Mouse (Mus musculus): ENCODE results near the gene Nrsn2.
"Not testable (repeated sequence)": the region's sequence is repeated elsewhere in the genome, so short reads cannot be mapped to it uniquely, and the experiment has no call there.

Nrsn2 gene

GRCm38 (mm10) chr2:152384191-152384590, 7.8 kb upstream of the Nrsn2 start:
- no peak for DNase-seq

DNA sequence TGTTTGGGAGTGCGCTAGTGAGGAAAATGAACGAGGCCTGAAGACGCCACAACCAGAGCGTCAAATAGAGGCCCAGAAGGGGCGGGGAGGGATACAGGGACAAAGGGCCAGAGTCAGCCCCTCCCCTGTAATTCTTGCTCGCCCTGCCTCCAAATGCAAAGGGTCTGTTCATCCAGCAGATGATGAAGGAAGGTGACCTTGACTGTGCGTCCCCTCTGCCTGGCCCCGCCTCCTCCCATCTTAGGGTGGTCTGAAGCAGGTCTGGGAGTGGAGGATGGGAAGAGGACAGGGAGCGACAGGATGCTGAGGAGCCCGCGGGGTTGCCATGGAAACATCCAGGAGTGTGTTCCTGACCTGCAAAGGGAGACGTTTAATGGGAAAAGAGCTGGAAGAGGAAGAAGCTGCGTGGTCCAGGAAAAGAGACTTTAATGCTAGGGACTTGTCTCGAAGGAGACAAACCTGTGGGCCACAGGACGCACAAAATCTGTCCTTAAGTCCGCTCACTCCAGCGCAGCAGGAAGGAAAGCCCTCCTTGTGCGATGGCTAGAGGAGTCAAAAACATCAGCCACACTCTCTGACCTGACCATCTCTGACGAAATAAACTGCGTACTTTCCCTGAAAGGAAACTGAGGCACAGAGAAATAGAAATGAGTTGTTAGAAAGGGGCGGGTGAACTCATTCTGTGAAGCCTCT, 640 bp downstream of the Nrsn2 start:
- DNase-seq = no peak

- DNase-seq = no peak
These were observed 2.9 kb downstream of the Nrsn2 start for GRCm38 (mm10) chr2:152373547-152373946.

DNA sequence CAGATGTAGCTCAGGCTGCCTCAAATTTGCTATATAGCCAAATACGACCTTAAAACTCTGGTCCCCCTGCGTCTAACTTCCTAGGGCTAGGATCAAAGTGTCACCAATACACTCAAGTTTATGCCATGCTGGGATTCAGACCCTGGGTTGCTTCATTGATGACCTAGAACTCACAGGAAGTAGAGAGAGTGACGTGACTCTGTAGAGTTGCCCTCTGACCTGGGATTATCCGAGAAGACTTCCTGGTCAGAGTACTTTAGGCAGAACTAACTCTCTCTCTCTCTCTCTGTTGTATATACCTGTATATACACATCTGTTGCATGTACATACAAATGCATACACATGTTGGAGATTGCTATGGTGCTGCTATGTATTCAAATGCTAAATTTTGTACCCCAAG, 3.8 kb downstream of the Nrsn2 start:
- no peak for DNase-seq

DNA sequence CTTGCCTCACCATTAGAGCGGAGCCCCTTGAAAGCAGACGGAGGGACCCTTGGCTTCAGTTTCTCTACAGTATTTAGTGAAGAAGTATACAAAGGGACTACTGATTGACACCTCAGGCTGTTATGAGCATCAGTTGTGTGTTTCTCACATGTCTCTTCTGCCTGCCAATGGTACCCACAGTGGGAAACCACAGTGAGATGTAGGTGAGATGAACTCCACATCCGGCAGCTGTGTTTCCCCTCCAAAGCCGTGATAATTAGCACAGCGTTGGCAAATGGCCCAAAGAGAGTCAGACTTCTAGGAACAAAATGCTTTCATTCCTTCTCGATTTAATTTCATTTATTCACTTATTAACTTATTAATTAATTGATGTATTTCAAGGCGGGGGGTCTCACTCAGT, 4.3 kb downstream of the Nrsn2 start:
- DNase-seq = no peak

GRCm38 (mm10) chr2:152368532-152369140, 7.8 kb downstream of the Nrsn2 start:
- DNase-seq = peak; percentile 72

- no peak for DNase-seq
These were observed 8.5 kb downstream of the Nrsn2 start for GRCm38 (mm10) chr2:152367917-152368316.

GRCm38 (mm10) chr2:152363245-152364147, 12.9 kb downstream of the Nrsn2 start:
- peak; percentile 91 for DNase-seq

GRCm38 (mm10) chr2:152361193-152361592, 15.2 kb downstream of the Nrsn2 start:
- no peak for DNase-seq

DNA sequence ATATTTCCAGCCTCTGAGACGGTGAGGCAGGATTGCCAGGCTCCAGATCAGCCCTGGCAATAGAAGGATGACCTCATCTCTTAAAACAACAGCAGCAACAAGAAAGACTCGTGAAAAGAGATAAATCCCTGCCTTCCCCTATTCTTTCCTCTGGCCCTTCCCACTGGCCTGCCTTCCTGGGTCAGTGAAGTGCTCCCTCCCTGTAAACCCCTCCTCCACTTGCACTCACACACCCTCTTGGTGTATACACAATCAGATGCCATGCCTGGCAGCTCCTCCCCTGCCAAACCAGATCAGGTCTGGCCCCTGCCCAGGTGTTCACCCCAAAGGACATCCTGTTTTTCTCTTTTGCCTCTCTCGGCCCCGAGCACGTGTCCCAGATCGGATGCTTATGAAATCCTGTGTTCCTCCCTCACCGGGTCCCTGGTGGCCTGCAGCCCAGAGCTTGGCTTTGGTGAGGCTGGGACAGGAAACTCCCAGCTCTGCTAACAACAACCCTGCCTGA, 16.1 kb downstream of the Nrsn2 start:
- DNase-seq = peak; percentile 89

GRCm38 (mm10) chr2:152359616-152360015, 16.8 kb downstream of the Nrsn2 start:
- peak; percentile 13 for DNase-seq

DNA sequence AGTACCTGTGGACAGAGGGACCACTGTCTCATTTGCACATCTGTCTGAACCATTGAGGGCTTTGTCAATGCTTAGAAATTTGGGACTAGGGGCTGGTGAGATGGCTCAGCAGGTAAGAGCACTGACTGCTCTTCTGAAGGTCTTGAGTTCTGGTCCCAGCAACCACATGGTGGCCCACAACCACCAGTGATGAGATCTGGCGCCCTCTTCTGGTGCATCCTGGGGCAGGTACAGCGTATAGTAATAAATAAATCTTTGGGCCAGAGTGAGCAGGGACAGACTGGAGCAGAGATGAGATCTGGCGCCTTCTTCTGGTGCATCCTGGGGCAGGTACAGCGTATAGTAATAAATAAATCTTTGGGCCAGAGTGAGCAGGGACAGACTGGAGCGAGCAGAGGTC, 17.5 kb downstream of the Nrsn2 start:
- not testable (repeated sequence) for DNase-seq

GRCm38 (mm10) chr2:152357254-152357653, 19.2 kb downstream of the Nrsn2 start:
- no peak for DNase-seq

- DNase-seq = peak; percentile 72
These were observed 26.4 kb downstream of the Nrsn2 start for GRCm38 (mm10) chr2:152349842-152350540.

DNA sequence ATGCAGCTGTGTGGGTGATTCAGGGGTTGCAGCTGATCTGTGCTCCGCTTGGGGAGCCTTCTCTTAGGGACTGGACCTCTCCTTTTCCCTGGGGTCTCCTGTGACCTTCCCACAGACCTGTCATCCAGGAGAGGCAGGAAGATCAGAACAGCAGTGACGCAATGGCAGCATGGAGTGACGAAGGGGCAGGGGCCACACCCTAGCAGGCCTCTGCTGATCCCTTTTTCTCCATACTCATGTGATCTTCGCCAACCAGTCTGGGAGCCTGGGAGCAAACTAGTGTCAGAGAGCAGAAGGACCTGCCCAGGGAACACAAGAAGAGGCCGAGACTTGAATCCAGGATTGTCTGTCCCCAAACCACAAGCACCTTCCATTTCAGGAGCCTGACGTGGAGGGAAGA, 27.2 kb downstream of the Nrsn2 start:
- no peak for DNase-seq

DNA sequence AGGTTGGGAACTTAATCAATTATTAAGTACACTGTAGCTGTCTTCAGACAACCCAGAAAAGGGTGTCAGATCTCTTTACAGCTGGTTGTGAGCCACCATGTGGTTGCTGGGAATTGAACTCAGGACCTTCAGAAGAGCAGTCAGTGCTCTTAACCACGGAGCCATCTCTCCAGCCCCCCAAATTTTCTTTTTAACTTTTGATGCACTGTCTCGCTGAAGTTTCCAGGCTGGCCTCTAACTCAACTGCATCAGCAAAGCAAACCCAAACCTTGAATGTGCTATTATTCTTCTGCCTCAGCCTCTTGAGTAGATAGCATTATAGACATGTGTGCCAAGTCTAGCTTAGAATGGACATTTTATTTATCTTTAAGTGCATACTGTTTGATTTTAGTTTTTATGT, 28.7 kb downstream of the Nrsn2 start:
- no peak for DNase-seq

GRCm38 (mm10) chr2:152346776-152347465, 29.5 kb downstream of the Nrsn2 start:
- DNase-seq = no peak

GRCm38 (mm10) chr2:152345393-152345792, 31.0 kb downstream of the Nrsn2 start:
- DNase-seq = no peak

- DNase-seq = no peak
These were observed 31.5 kb downstream of the Nrsn2 start for GRCm38 (mm10) chr2:152344909-152345308.

GRCm38 (mm10) chr2:152344361-152344760, 32.1 kb downstream of the Nrsn2 start:
- DNase-seq = peak; percentile 62

GRCm38 (mm10) chr2:152343329-152344213, 32.9 kb downstream of the Nrsn2 start, which contains the start of gene Trib3:
Trib3 (minus strand) TSS chr2:152344032.
- DNase-seq = peak; percentile 93
